In the genomic region with DNA sequence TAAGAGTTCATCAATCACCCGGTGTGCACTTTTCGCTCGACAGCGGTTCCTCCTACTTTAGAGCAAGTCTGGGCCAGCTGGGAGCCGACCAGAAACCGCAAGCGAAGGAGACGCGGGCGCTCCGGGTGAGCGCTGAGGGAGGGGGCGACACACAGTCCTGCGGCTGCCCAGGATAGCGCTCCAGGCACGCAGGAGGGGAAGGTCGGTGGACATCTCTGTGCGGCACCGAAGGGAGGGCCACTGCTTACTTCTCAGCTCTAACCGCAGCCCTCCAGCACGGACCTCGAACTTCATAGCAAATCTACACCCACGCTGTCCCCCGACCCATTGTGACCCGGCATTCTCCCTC, we compare ENCODE assay signal across 9 mouse cellular contexts. TPM values are rescaled to one million over a fixed set of nuclear protein-coding genes. Genes with fewer than 3 reads are reported as not detected.
DNase-seq lines count a peak whose midpoint lies in the region; ATAC-seq and TF ChIP-seq lines count a peak whose summit lies in the region.
"Had no signal": no experiment of that assay in that cellular context is flagged by ENCODE, and none has a peak within 500 bp of the region (broad histone marks: within the 10 kb centered on the region; RNA-seq: fewer than 3 reads in every experiment).

No protein-coding gene starts in this region.

- no peaks in the 10 kb centered on the region for H3K36me3 ChIP-seq in kidney, adult 2 months (ENCODE audit: control insufficient read depth, insufficient read depth, low read length)
- no peaks in the 10 kb centered on the region for H3K36me3 ChIP-seq in hindbrain, embryonic 10.5 days
- no peaks in the 10 kb centered on the region for H3K36me3 ChIP-seq in midbrain, embryonic 11.5 days (ENCODE audit: control insufficient read depth, insufficient read depth, low read length)

- H3K9ac ChIP-seq in midbrain, embryonic 11.5 days (ENCODE audit: low read length), result no peak overlapping the region

- peaks cover 4% of the 10 kb centered on the region; the same call in 1 of the 2 replicates for H3K27me3 ChIP-seq in kidney, adult 2 months (replicated peaks; ENCODE audit: control insufficient read depth, insufficient read depth, low read length)
- peaks cover 100% of the 10 kb centered on the region for H3K27me3 ChIP-seq in hindbrain, embryonic 10.5 days (ENCODE audit: insufficient read depth, poor library complexity, severe bottlenecking)
- peaks cover 80% of the 10 kb centered on the region for H3K27me3 ChIP-seq in midbrain, embryonic 11.5 days (ENCODE audit: control insufficient read depth, insufficient read depth, low read length)

- peak overlapping the region; percentile 33 for H3K4me2 ChIP-seq in midbrain, embryonic 11.5 days

- 15% methylated on average over 25 of the region's 25 CpGs for WGBS in kidney, adult 2 months
- under 1% methylated on average over 25 of the region's 25 CpGs for WGBS in hindbrain, embryonic 10.5 days
- 0% methylated on average over 25 of the region's 25 CpGs for WGBS in midbrain, embryonic 11.5 days

- ATAC-seq in midbrain, embryonic 11.5 days (ENCODE audit: low FRiP score), result no peak
- ATAC-seq in CD4-positive, CD25-positive, alpha-beta regulatory T cell, adult 4 months, result no peak

- 0 out of 2 replicates have a peak, but pooled peaks cover 3% of the 10 kb centered on the region for H3K4me1 ChIP-seq in kidney, adult 2 months (ENCODE audit: control insufficient read depth, insufficient read depth, low read length)
- H3K4me1 ChIP-seq in hindbrain, embryonic 10.5 days (replicated peaks), result peaks cover 38% of the 10 kb centered on the region
- peaks cover 9% of the 10 kb centered on the region for H3K4me1 ChIP-seq in midbrain, embryonic 11.5 days (ENCODE audit: control insufficient read depth, insufficient read depth, low read length)

- TF ChIP-seq CTCF in kidney, adult 2 months (conservative IDR thresholded peaks at IDR 0.05; ENCODE audit: insufficient read depth, insufficient read length, low read depth, low read length), result no peak

- DNase-seq in kidney, adult 2 months, result no peak
- DNase-seq in kidney, postnatal 14 days, result no peak
- DNase-seq in ZHBTc4 (ENCODE audit: low read depth, low spot score), result peak; percentile 39
- no peak for DNase-seq in hindbrain, embryonic 10.5 days (ENCODE audit: low spot score)
- DNase-seq in midbrain, embryonic 11.5 days (ENCODE audit: low spot score, missing footprints), result no peak
- DNase-seq in embryo, embryonic 10 days (ENCODE audit: low spot score), result no peak
- DNase-seq in adrenal gland, adult (ENCODE audit: inconsistent age in 2 of 2, low spot score in 1 of 2), result no peak
- DNase-seq: left cerebral cortex, postnatal 4 days had no signal

- H3K4me3 ChIP-seq in kidney, adult 2 months (ENCODE audit: insufficient read depth, low read depth, low read length), result peak overlapping the region; percentile 15; the same call in 1 of the 2 replicates
- peak overlapping the region; percentile 45 for H3K4me3 ChIP-seq in hindbrain, embryonic 10.5 days
- peak overlapping the region; percentile 13 for H3K4me3 ChIP-seq in midbrain, embryonic 11.5 days (ENCODE audit: low read depth, low read length)

- no peak for TF ChIP-seq POLR2A in kidney, adult 2 months (IDR thresholded peaks at IDR 0.05; ENCODE audit: low read depth, low read length)

- H3K9me3 ChIP-seq in hindbrain, embryonic 10.5 days, result no peaks in the 10 kb centered on the region
- no peaks in the 10 kb centered on the region for H3K9me3 ChIP-seq in midbrain, embryonic 11.5 days (ENCODE audit: control insufficient read depth, low read length)

- no peak overlapping the region for H3K27ac ChIP-seq in kidney, adult 2 months (ENCODE audit: insufficient read depth, low read depth, low read length)
- peak overlapping the region; percentile 84 for H3K27ac ChIP-seq in hindbrain, embryonic 10.5 days
- H3K27ac ChIP-seq in midbrain, embryonic 11.5 days (ENCODE audit: low read depth, low read length), result no peak overlapping the region

RNA-seq across cellular contexts. Expression of gene Hoxd1, which starts 9.6 kb away (rescaled TPM):
- polyA plus RNA-seq in kidney, adult 2 months (2012; rRNA removed), result 0.04 and 0.08 TPM in 2 replicates
- polyA plus RNA-seq in hindbrain, embryonic 10.5 days (2016; fragmentation: Nextera tagmentation; extraction: Ambion mirVana), result 0.14 and 0.60 TPM in 2 replicates
- polyA plus RNA-seq in midbrain, embryonic 11.5 days (2014; fragmentation: Nextera tagmentation; extraction: Ambion mirVana), result not detected in 2 replicates
- polyA plus RNA-seq in CD4-positive, CD25-positive, alpha-beta regulatory T cell, adult 4 months (2017; shearing (Covaris generic)), result not detected

RNA-seq across cellular contexts. Expression of gene Gm28230, which starts 26.6 kb away (rescaled TPM):
- 5.5 and 7.8 TPM in 2 replicates for polyA plus RNA-seq in kidney, adult 2 months (2012; rRNA removed)
- polyA plus RNA-seq in hindbrain, embryonic 10.5 days (2016; fragmentation: Nextera tagmentation; extraction: Ambion mirVana), result not detected in 2 replicates
- polyA plus RNA-seq in midbrain, embryonic 11.5 days (2014; fragmentation: Nextera tagmentation; extraction: Ambion mirVana), result not detected in 2 replicates
- not detected for polyA plus RNA-seq in CD4-positive, CD25-positive, alpha-beta regulatory T cell, adult 4 months (2017; shearing (Covaris generic))

RNA-seq across cellular contexts. Expression of gene Hoxd4, which starts 41.4 kb away (rescaled TPM):
- 20.3 and 31.4 TPM in 2 replicates for polyA plus RNA-seq in kidney, adult 2 months (2012; rRNA removed)
- polyA plus RNA-seq in hindbrain, embryonic 10.5 days (2016; fragmentation: Nextera tagmentation; extraction: Ambion mirVana), result 0.14 and 2.6 TPM in 2 replicates
- not detected in 2 replicates for polyA plus RNA-seq in midbrain, embryonic 11.5 days (2014; fragmentation: Nextera tagmentation; extraction: Ambion mirVana)
- not detected for polyA plus RNA-seq in CD4-positive, CD25-positive, alpha-beta regulatory T cell, adult 4 months (2017; shearing (Covaris generic))

RNA-seq across cellular contexts. Expression of gene Hoxd3, which starts 41.4 kb away (rescaled TPM):
- 10.2 and 10.7 TPM in 2 replicates for polyA plus RNA-seq in kidney, adult 2 months (2012; rRNA removed)
- 15.5 and 55.9 TPM in 2 replicates for polyA plus RNA-seq in hindbrain, embryonic 10.5 days (2016; fragmentation: Nextera tagmentation; extraction: Ambion mirVana)
- polyA plus RNA-seq in midbrain, embryonic 11.5 days (2014; fragmentation: Nextera tagmentation; extraction: Ambion mirVana), result 0.07 and 0.14 TPM in 2 replicates
- polyA plus RNA-seq in CD4-positive, CD25-positive, alpha-beta regulatory T cell, adult 4 months (2017; shearing (Covaris generic)), result not detected

RNA-seq across cellular contexts. Expression of gene Hoxd8, which starts 48.7 kb away (rescaled TPM):
- 45.8 and 46.2 TPM in 2 replicates for polyA plus RNA-seq in kidney, adult 2 months (2012; rRNA removed)
- not detected in 2 replicates for polyA plus RNA-seq in hindbrain, embryonic 10.5 days (2016; fragmentation: Nextera tagmentation; extraction: Ambion mirVana)
- polyA plus RNA-seq in midbrain, embryonic 11.5 days (2014; fragmentation: Nextera tagmentation; extraction: Ambion mirVana), result 0.11 TPM in 1 of 2 replicates, not detected in the other
- polyA plus RNA-seq in CD4-positive, CD25-positive, alpha-beta regulatory T cell, adult 4 months (2017; shearing (Covaris generic)), result not detected
